Mouse (Mus musculus): Measurements from ENCODE around the gene Olfr523. TPM values are rescaled to one million over a fixed set of nuclear protein-coding genes. Genes with fewer than 3 reads are reported as not detected.

The Olfr523 gene
- polyA plus RNA-seq, 1 experiment: not detected

GRCm38 (mm10) chr7:140154218-140154927 lies 18.6 kb upstream of the Olfr523 start, which contains the start of gene Sprn:
TSS of gene Sprn (minus strand) at chr7:140154877.
- Histone ChIP-seq H3K36me3 (ENCODE audit: control insufficient read depth, insufficient read depth, low read length) (peaks cover 4% of the 10 kb centered on the region; the same call in 1 of the 2 replicates), H3K27me3 (ENCODE audit: control insufficient read depth, insufficient read depth, low read length) (peaks cover 16% of the 10 kb centered on the region), H3K4me3 (ENCODE audit: low read depth, low read length) (peak within 1 kb of the TSS; percentile 7; the same call in 1 of the 2 replicates), H3K27ac (ENCODE audit: insufficient read depth, low read depth, low read length) (no peak within 1 kb of the TSS), H3K4me1 (ENCODE audit: control insufficient read depth, insufficient read depth, insufficient read length, low read length) (no peaks in the 10 kb centered on the region)
- TF ChIP-seq POLR2A (IDR thresholded peaks at IDR 0.05; ENCODE audit: low read depth, low read length) (no peak), CTCF (IDR thresholded peaks at IDR 0.05; ENCODE audit: extremely low read depth, insufficient read length, insufficient replicate concordance, low read depth, low read length) (no peak)
- 6% methylated on average over 28 of the region's 28 CpGs for WGBS

- no peak overlapping the region for H3K27ac ChIP-seq (ENCODE audit: insufficient read depth, low read depth, low read length)
- H3K36me3 ChIP-seq (ENCODE audit: control insufficient read depth, insufficient read depth, low read length): no peaks in the 10 kb centered on the region
- WGBS: 80% methylated on average over 3 of the region's 3 CpGs
- H3K4me3 ChIP-seq (ENCODE audit: low read depth, low read length): no peak overlapping the region
- peaks cover under 1% of the 10 kb centered on the region; the same call in 1 of the 2 replicates for H3K27me3 ChIP-seq (ENCODE audit: control insufficient read depth, insufficient read depth, low read length)
- TF ChIP-seq CTCF (IDR thresholded peaks at IDR 0.05; ENCODE audit: extremely low read depth, insufficient read length, insufficient replicate concordance, low read depth, low read length) (no peak), POLR2A (IDR thresholded peaks at IDR 0.05; ENCODE audit: low read depth, low read length) (no peak)
- no peaks in the 10 kb centered on the region for H3K4me1 ChIP-seq (ENCODE audit: control insufficient read depth, insufficient read depth, insufficient read length, low read length)
Observed at GRCm38 (mm10) chr7:140160363-140160762, 12.7 kb upstream of the Olfr523 start.

- no peaks in the 10 kb centered on the region for H3K4me1 ChIP-seq (ENCODE audit: control insufficient read depth, insufficient read depth, insufficient read length, low read length)
- no peaks in the 10 kb centered on the region for H3K36me3 ChIP-seq (ENCODE audit: control insufficient read depth, insufficient read depth, low read length)
- H3K27me3 ChIP-seq (ENCODE audit: control insufficient read depth, insufficient read depth, low read length): no peaks in the 10 kb centered on the region
- TF ChIP-seq CTCF (IDR thresholded peaks at IDR 0.05; ENCODE audit: extremely low read depth, insufficient read length, insufficient replicate concordance, low read depth, low read length): no peak
- no peak for TF ChIP-seq POLR2A (IDR thresholded peaks at IDR 0.05; ENCODE audit: low read depth, low read length)
- no peak within 1 kb of the TSS for H3K27ac ChIP-seq (ENCODE audit: insufficient read depth, low read depth, low read length)
- H3K4me3 ChIP-seq (ENCODE audit: low read depth, low read length): no peak within 1 kb of the TSS
- WGBS: 71% methylated on average over 7 of the region's 7 CpGs
Observed at GRCm38 (mm10) chr7:140164664-140165063, 8.4 kb upstream of the Olfr523 start, which contains the start of gene Olfr522. TSS of gene Olfr522 (minus strand) at chr7:140164764.

DNA sequence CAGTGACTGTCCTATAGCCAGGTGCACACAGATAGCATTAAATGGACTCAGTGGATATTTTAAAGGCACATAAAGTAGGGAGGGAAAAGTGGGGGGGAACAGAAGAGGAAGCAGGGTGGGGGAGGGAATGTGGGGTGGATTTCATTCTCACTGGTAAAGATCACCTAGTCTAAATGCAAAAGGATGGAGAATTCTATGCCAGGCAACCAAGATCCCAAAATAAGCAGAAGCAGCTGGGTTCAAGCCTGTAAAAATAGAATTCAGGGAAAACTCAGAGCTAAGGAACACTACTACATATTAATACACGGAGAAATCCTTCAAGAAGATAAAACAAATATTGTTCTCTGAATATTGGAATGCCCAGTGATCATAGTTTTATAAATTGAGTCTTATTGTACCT lies 5.1 kb upstream of the Olfr523 start:
- TF ChIP-seq CTCF (IDR thresholded peaks at IDR 0.05; ENCODE audit: extremely low read depth, insufficient read length, insufficient replicate concordance, low read depth, low read length) (no peak), POLR2A (IDR thresholded peaks at IDR 0.05; ENCODE audit: low read depth, low read length) (no peak)
- 66% methylated on average over 1 of the region's 1 CpGs for WGBS
- Histone ChIP-seq H3K4me1 (ENCODE audit: control insufficient read depth, insufficient read depth, insufficient read length, low read length) (no peaks in the 10 kb centered on the region), H3K36me3 (ENCODE audit: control insufficient read depth, insufficient read depth, low read length) (no peaks in the 10 kb centered on the region), H3K27ac (ENCODE audit: insufficient read depth, low read depth, low read length) (no peak overlapping the region), H3K4me3 (ENCODE audit: low read depth, low read length) (no peak overlapping the region), H3K27me3 (ENCODE audit: control insufficient read depth, insufficient read depth, low read length) (no peaks in the 10 kb centered on the region)

DNA sequence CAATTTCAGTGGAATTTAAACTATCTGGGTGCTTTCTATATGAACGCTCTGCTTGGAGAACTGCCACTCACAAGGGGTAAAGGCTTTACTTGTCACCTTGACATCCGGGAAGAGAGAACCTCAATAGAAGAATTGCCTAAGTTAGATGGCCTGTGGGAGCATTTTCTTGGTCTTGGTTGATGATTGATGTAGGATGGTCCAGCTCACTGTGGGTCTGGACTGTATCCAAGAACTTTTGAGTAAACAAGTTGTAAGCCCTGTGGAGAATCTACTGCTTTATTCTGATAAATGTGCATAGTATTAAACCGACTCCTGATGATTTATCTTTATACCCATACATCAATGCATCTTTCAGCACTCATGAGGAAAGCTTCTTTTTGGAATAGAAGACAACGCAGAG lies 3.6 kb upstream of the Olfr523 start:
- no peak for TF ChIP-seq CTCF (IDR thresholded peaks at IDR 0.05; ENCODE audit: extremely low read depth, insufficient read length, insufficient replicate concordance, low read depth, low read length)
- TF ChIP-seq POLR2A (IDR thresholded peaks at IDR 0.05; ENCODE audit: low read depth, low read length): no peak
- no peak overlapping the region for H3K4me3 ChIP-seq (ENCODE audit: low read depth, low read length)
- H3K36me3 ChIP-seq (ENCODE audit: control insufficient read depth, insufficient read depth, low read length): no peaks in the 10 kb centered on the region
- H3K4me1 ChIP-seq (ENCODE audit: control insufficient read depth, insufficient read depth, insufficient read length, low read length): no peaks in the 10 kb centered on the region
- no peaks in the 10 kb centered on the region for H3K27me3 ChIP-seq (ENCODE audit: control insufficient read depth, insufficient read depth, low read length)
- no peak overlapping the region for H3K27ac ChIP-seq (ENCODE audit: insufficient read depth, low read depth, low read length)
- 74% methylated on average over 4 of the region's 4 CpGs for WGBS

DNA sequence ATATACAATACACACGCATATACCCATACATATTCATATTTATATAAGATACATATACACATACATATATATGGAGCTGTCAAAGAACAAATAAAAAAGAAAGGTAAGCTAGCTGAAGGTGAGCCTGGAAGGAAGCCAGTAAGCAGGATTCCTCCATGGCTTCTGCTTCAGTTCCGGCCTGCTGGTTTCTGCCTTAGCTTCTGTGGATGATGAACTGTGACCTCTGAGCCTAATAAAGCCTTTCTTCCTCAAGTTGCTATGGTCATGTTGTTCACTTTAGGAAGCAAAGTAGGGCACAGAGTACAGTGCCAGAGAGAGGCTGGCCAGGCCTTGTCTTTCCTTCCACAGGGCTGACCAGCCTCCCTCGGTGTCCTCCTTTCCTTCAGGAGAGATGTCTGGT lies 2.2 kb upstream of the Olfr523 start:
- Histone ChIP-seq H3K27me3 (ENCODE audit: control insufficient read depth, insufficient read depth, low read length) (no peaks in the 10 kb centered on the region), H3K4me3 (ENCODE audit: low read depth, low read length) (no peak overlapping the region), H3K36me3 (ENCODE audit: control insufficient read depth, insufficient read depth, low read length) (no peaks in the 10 kb centered on the region), H3K27ac (ENCODE audit: insufficient read depth, low read depth, low read length) (no peak overlapping the region), H3K4me1 (ENCODE audit: control insufficient read depth, insufficient read depth, insufficient read length, low read length) (no peaks in the 10 kb centered on the region)
- WGBS: 83% methylated on average over 3 of the region's 3 CpGs
- TF ChIP-seq CTCF (IDR thresholded peaks at IDR 0.05; ENCODE audit: extremely low read depth, insufficient read length, insufficient replicate concordance, low read depth, low read length) (no peak), POLR2A (IDR thresholded peaks at IDR 0.05; ENCODE audit: low read depth, low read length) (no peak)

DNA sequence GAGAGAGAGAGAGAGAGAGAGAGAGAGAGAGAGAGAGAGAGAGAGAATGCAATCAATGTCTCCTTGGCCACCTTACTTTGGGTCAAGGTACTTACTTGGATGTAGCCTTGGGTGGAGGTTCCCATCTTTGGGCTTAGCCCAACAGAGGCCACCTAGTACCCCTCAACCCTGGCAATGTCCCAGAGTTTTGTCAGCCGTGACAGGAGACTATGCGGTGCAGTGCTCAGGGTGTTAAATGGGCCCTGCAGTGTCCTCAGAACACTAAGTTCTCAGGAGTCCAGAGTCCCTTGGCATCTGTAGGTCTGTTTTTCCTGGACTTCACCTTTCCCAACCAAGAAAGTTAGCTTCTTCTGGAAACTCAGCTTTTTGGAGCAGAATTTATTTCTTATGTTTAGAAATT lies 6.2 kb downstream of the Olfr523 start:
- no peak overlapping the region for H3K4me3 ChIP-seq (ENCODE audit: low read depth, low read length)
- H3K27me3 ChIP-seq (ENCODE audit: control insufficient read depth, insufficient read depth, low read length): no peaks in the 10 kb centered on the region
- H3K4me1 ChIP-seq (ENCODE audit: control insufficient read depth, insufficient read depth, insufficient read length, low read length): no peaks in the 10 kb centered on the region
- H3K27ac ChIP-seq (ENCODE audit: insufficient read depth, low read depth, low read length): no peak overlapping the region
- H3K36me3 ChIP-seq (ENCODE audit: control insufficient read depth, insufficient read depth, low read length): no peaks in the 10 kb centered on the region
- WGBS: 86% methylated on average over 2 of the region's 2 CpGs
- no peak for TF ChIP-seq POLR2A (IDR thresholded peaks at IDR 0.05; ENCODE audit: low read depth, low read length)
- no peak for TF ChIP-seq CTCF (IDR thresholded peaks at IDR 0.05; ENCODE audit: extremely low read depth, insufficient read length, insufficient replicate concordance, low read depth, low read length)

Data from small intestine, adult 2 months (tissue).